Mouse (Mus musculus) small intestine, adult 2 months (tissue): ENCODE measurements around the gene Inpp5a.

Experiments
- CTCF ChIP-seq: fragments of 200-500 bp; IDR thresholded peaks from 2 replicates; pipeline ENCODE4 v1.5.1; 2012; ENCODE audit warnings: low read depth, mild to moderate bottlenecking, control low read depth, inconsistent platforms, low read length, moderate library complexity, mixed read lengths; ENCODE audit not compliant: insufficient replicate concordance, insufficient read length; ENCODE audit errors: extremely low read depth
- POLR2A ChIP-seq: fragments of 200-500 bp; IDR thresholded peaks from 2 replicates; pipeline ENCODE4 v1.6.1; 2012; ENCODE audit warnings: low read depth, mild to moderate bottlenecking, control low read depth, inconsistent platforms, low read length, moderate library complexity

GRCm38 (mm10) chr7:139531428-139531801, 142.5 kb downstream of the Inpp5a start:
- TF ChIP-seq CTCF, result no peak
- no peak for TF ChIP-seq POLR2A
